Mouse (Mus musculus) heart, embryonic 11.5 days (tissue): ENCODE measurements at regions not wholly inside any gene's neighbourhood (a gene's known extent, or its start where the extent isn't known, plus 50 kb on each side); places are given as distances from the start of the nearest gene placed in this dataset.

Experiments
- ATAC-seq: fragments of 200-750 bp; cut with Nextera tagmentation; replicated peaks from 2 replicates; pipeline ENCODE4 v1.8.0; 2017; ENCODE audit warnings: moderate library complexity; ENCODE audit not compliant: insufficient number of reproducible peaks, low FRiP score, low TSS enrichment
- H3K27ac ChIP-seq: fragments of 300-500 bp; sonication (generic); 2 replicates; pipeline ENCODE4 v1.5.1; 2014; ENCODE audit warnings: mild to moderate bottlenecking, low read depth, low read length
- H3K27me3 ChIP-seq: fragments of 300-500 bp; sonication (generic); 2 replicates; pipeline ENCODE4 v1.6.1; 2014; ENCODE audit warnings: mild to moderate bottlenecking, low read length, mixed read lengths; ENCODE audit not compliant: control insufficient read depth, insufficient read depth
- H3K36me3 ChIP-seq: fragments of 300-500 bp; sonication (generic); 2 replicates; pipeline ENCODE4 v1.6.1; 2014; ENCODE audit warnings: mild to moderate bottlenecking, low read length, moderate library complexity, mixed read lengths; ENCODE audit not compliant: control insufficient read depth, insufficient read depth
- H3K4me1 ChIP-seq: fragments of 300-500 bp; sonication (generic); 2 replicates; pipeline ENCODE4 v1.6.1; 2014; ENCODE audit warnings: low read length; ENCODE audit not compliant: control insufficient read depth, insufficient read depth
- H3K4me2 ChIP-seq: fragments of 300-500 bp; sonication (generic); 2 replicates; pipeline ENCODE4 v1.6.1; 2014; ENCODE audit warnings: mild to moderate bottlenecking, moderate library complexity
- H3K4me3 ChIP-seq: fragments of 300-500 bp; sonication (generic); 2 replicates; pipeline ENCODE4 v1.5.1; 2014; ENCODE audit warnings: low read depth, low read length
- H3K9ac ChIP-seq: fragments of 300-500 bp; sonication (generic); 2 replicates; pipeline ENCODE4 v1.6.1; 2014; ENCODE audit warnings: mild to moderate bottlenecking, low read depth, low read length, moderate library complexity
- H3K9me3 ChIP-seq: fragments of 300-500 bp; sonication (generic); replicated peaks from 2 replicates; pipeline ENCODE4 v1.6.1; 2016; ENCODE audit warnings: low read length; ENCODE audit not compliant: control insufficient read depth
- WGBS: fragments of 180-500 bp; shearing (Covaris S2); extraction: QIAGEN DNeasy Blood & Tissue Kit; methylation state at CpG from one replicate; pipeline ENCODE4 v1.1.7; 2014; ENCODE audit not compliant: insufficient replicate concordance; 5-methylcytosine and 5-hydroxymethylcytosine counted together

DNA sequence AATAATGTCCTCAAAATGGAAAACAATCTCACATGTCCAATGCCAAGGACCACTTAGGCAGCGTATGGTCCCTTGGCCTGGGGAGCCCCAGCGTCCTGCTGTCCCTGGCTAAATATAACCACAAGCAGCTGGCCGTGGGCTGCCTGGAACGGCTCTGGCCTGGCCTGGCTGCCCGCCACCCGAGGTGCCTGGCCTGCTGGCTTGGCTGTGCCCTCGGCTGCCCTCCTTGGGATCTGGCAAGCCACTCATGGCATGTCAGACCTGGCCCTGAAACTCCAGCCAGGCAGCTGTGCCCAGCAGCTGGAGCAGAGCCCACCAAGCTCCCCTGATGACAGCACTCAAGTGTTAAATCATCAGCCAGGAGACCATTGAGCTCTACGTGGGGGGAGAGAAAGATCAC lies 122.9 kb downstream of the Plxna1 start:
- H3K4me1 ChIP-seq, result peaks cover 4% of the 10 kb centered on the region; the same call in 1 of the 2 replicates
- 27% methylated on average over 8 of the region's 8 CpGs for WGBS
- H3K9ac ChIP-seq, result no peak overlapping the region
- no peaks in the 10 kb centered on the region for H3K36me3 ChIP-seq
- H3K27ac ChIP-seq, result no peak overlapping the region
- peaks cover 8% of the 10 kb centered on the region; the same call in 1 of the 2 replicates for H3K27me3 ChIP-seq
- H3K4me2 ChIP-seq, result 0 out of 2 replicates have a peak overlapping the region, but pooled peaks have one; percentile 4
- ATAC-seq, result no peak
- H3K9me3 ChIP-seq, result no peaks in the 10 kb centered on the region
- no peak overlapping the region for H3K4me3 ChIP-seq

DNA sequence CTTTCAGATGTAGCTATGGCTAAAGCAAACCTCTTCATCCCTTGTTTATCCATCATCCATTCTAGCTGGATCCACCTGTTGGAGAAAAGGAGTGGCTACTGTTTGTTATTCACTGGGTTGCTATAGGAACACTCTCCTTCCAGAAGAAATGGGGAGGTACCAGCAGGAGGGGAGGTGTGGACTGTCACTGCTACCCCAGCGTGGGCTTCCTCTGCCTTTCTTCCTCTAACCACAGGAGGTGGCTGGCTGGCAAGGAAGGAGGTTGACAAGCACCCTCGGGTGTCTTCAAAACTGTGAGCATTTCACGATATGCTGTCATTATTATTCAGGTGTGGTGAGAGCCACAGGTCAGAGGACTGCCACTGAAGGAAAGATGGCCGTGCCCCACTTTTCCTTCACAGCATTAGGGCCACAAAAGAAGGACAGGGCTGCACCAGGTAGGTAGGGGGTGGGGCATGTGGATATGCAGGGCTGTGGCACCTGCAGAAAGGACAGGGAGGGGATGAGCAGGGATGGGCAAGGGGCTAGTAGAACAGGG lies 122.2 kb downstream of the Plxna1 start:
- no peak overlapping the region for H3K4me3 ChIP-seq
- H3K27me3 ChIP-seq, result peaks cover 5% of the 10 kb centered on the region; the same call in 1 of the 2 replicates
- peaks cover 4% of the 10 kb centered on the region; the same call in 1 of the 2 replicates for H3K4me1 ChIP-seq
- H3K27ac ChIP-seq, result no peak overlapping the region
- no peak for ATAC-seq
- no peaks in the 10 kb centered on the region for H3K9me3 ChIP-seq
- H3K9ac ChIP-seq, result no peak overlapping the region
- no peak overlapping the region for H3K4me2 ChIP-seq
- H3K36me3 ChIP-seq, result no peaks in the 10 kb centered on the region
- 26% methylated on average over 4 of the region's 4 CpGs for WGBS

DNA sequence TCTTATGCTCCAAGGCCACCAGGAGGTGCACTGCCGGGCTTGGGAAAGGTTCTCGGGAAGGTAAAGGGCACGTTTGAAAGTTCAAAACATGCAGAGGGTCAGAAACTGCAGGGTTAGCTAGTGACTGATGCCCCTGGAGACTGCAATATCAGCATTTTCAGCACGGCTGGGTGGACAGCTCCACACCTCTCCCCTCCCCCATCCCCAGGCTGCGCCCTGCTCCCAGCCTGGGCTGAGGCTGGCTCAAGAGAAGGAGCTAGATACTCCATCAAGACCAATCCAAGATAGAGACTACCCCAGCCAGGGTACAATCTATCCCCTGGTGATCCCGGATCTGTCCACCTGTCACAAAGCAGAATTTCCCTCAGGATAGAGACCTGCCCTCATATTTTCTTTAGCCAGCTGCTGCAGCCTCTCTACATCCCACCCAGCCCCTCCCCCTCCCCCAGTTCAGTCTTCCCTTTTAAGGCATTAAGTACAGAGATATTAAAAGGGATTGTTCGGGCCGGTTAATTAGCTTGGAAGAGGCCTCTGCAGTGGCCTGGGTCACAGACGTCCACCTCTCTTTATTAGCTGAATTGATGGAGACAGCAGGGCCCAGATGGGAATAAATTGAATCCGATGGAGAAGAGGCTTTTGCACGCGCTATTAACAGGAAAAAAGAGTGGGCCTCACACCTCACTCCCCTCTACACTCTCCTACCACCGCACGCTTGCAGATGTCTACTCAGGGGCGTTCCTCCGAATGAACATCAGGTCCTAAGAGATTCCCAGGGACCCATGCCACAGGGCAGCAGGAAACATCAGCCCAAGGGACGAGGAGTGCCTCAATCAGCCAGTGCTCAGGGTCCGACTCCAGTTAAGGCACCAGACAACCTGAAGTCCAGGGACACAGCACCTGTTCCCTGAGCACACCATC lies 119.8 kb downstream of the Plxna1 start:
- Histone ChIP-seq H3K4me3 (no peak overlapping the region), H3K4me2 (no peak overlapping the region), H3K27ac (no peak overlapping the region), H3K4me1 (peaks cover 4% of the 10 kb centered on the region; the same call in 1 of the 2 replicates), H3K9me3 (no peaks in the 10 kb centered on the region), H3K36me3 (no peaks in the 10 kb centered on the region), H3K9ac (no peak overlapping the region), H3K27me3 (peaks cover 3% of the 10 kb centered on the region; the same call in 1 of the 2 replicates)
- ATAC-seq, result 0 out of 2 replicates have a peak, but pooled peaks have one; percentile 45
- whole genome bisulfite sequencing, result 23% methylated on average over 18 of the region's 18 CpGs

DNA sequence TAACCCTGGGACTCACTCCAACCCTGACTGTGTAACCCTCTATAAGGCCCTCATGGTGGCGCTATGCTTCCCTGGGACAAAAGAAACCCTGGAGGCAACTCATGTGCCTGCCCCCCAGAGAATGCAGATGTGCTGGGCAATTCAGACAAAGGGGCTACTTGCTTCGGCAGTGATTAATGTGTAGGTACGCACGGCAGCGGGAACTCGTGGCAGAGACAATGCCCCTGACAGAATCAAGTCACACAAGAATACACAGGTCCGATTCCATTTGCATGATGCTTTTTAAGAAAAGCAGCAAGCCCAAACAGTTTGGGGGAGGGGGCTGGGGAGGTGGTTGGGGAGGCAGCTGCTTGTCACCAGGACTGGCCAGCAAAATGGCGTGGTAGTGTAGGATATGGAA lies 116.9 kb downstream of the Plxna1 start:
- Histone ChIP-seq H3K9ac (no peak overlapping the region), H3K4me3 (no peak overlapping the region), H3K27ac (no peak overlapping the region), H3K4me2 (no peak overlapping the region), H3K27me3 (peaks cover 1% of the 10 kb centered on the region; the same call in 1 of the 2 replicates), H3K9me3 (no peaks in the 10 kb centered on the region), H3K36me3 (no peaks in the 10 kb centered on the region), H3K4me1 (no peaks in the 10 kb centered on the region)
- no peak for ATAC-seq
- WGBS, result 71% methylated on average over 8 of the region's 8 CpGs

DNA sequence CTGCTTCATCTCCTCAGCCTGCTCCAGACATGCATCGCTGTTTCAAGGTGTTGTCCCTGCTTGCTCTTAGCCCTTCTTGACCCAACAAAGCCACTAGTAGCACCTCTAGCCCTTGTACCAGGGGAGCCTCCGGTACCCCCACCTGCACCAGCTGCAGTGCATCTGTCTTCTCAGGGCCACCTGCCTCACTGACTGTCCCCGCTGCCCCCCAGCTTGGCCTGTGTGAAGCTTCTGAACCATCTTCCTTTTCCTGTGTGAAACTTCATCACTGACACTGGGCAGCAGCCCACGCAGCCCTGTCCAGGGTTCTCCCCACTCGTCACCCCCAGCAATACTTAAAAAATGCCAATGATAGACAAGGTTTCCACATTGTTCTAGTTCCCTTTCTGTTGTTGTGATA lies 116.2 kb downstream of the Plxna1 start:
- no peak overlapping the region for H3K4me3 ChIP-seq
- no peaks in the 10 kb centered on the region; the same call in 1 of the 2 replicates for H3K27me3 ChIP-seq
- H3K4me2 ChIP-seq, result no peak overlapping the region
- H3K9ac ChIP-seq, result no peak overlapping the region
- H3K27ac ChIP-seq, result no peak overlapping the region
- no peaks in the 10 kb centered on the region for H3K9me3 ChIP-seq
- ATAC-seq, result no peak
- no peaks in the 10 kb centered on the region for H3K36me3 ChIP-seq
- no peaks in the 10 kb centered on the region for H3K4me1 ChIP-seq
- 79% methylated on average over 5 of the region's 5 CpGs for WGBS

DNA sequence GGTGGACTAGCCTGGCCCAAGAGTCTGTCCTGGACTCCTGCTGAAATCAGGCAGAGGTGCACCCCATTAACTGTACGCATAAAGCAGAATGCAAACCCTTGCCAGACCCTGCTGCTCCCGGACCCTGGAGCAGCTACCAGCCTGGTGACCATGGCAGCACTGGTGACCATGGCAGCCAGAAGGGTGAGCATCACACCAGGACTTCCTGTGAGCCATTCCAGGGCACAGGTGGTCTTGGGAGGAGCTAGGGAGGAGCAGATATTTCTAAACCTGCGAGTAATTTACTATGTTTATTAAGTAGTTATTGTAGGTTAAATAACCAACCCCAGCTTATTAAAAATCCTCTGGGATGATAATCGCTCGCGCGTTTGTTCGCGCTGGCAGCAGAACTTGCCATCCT lies 113.8 kb downstream of the Plxna1 start:
- no peak for ATAC-seq
- Histone ChIP-seq H3K9me3 (no peaks in the 10 kb centered on the region), H3K4me3 (no peak overlapping the region), H3K9ac (no peak overlapping the region), H3K27ac (no peak overlapping the region), H3K27me3 (no peaks in the 10 kb centered on the region; the same call in 1 of the 2 replicates), H3K4me1 (no peaks in the 10 kb centered on the region), H3K4me2 (no peak overlapping the region), H3K36me3 (no peaks in the 10 kb centered on the region)
- 86% methylated on average over 9 of the region's 9 CpGs for WGBS

DNA sequence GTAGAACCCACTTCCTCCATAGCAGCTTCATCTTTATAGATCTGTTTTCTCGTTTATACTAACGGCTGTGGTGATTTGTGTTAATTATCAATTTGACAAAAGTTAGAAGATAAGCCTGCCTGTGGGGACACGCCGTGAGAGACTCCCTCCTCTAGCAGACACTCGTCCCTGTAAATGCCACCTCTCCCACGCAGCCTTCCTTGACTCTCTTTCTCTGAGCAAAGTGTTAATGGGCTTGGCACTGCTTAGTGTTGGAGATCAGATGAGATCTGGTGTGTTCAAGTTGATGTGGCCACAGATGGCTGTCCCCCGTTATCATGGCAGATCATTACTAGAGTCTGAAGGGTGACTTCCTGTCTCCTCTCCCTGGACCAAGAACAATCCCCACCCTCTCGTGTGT lies 113.1 kb downstream of the Plxna1 start:
- Histone ChIP-seq H3K9me3 (no peaks in the 10 kb centered on the region), H3K36me3 (no peaks in the 10 kb centered on the region), H3K9ac (no peak overlapping the region), H3K27ac (no peak overlapping the region), H3K4me1 (no peaks in the 10 kb centered on the region), H3K4me3 (no peak overlapping the region), H3K4me2 (no peak overlapping the region), H3K27me3 (no peaks in the 10 kb centered on the region; the same call in 1 of the 2 replicates)
- WGBS, result 67% methylated on average over 8 of the region's 8 CpGs
- ATAC-seq, result no peak

DNA sequence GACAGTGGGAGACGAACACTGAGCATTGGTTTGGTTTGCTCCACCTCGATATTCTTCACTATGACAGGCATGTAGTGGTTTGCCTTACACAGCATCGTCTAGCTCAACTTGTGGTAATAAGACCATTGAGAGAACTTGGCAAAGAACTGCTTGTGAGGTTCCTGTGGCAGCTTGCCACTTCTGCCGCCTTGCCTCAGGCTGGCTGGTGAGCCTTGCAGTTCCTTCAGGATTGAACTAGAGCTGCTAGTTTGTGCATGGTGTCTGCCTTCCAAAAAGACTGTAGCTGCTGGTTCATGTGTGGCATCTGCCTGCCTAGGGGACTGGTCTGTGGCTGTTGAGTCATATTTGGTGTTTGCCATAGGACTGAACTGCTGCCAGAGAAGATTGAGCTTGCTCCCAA lies 110.8 kb downstream of the Plxna1 start:
- 76% methylated on average over 4 of the region's 4 CpGs for WGBS
- no peaks in the 10 kb centered on the region for H3K9me3 ChIP-seq
- no peak overlapping the region for H3K9ac ChIP-seq
- H3K4me3 ChIP-seq, result no peak overlapping the region
- no peak overlapping the region for H3K27ac ChIP-seq
- H3K4me2 ChIP-seq, result no peak overlapping the region
- H3K36me3 ChIP-seq, result no peaks in the 10 kb centered on the region
- no peak for ATAC-seq
- H3K4me1 ChIP-seq, result no peaks in the 10 kb centered on the region
- no peaks in the 10 kb centered on the region for H3K27me3 ChIP-seq
